Mouse (Mus musculus) forebrain, embryonic 10.5 days (tissue): ENCODE data around the gene Sox2. TPM values are rescaled to one million over a fixed set of nuclear protein-coding genes. Genes with fewer than 3 reads are reported as not detected.

Experiments
- DNase-seq: peaks from one replicate; pipeline ENCODE4 v3.0.0-alpha.2; 2017; ENCODE audit warnings: low spot score; ENCODE audit errors: extremely low spot score
- H3K27ac ChIP-seq: fragments of 300-500 bp; sonication (generic); 2 replicates; pipeline ENCODE4 v1.5.1; 2016; ENCODE audit warnings: mild to moderate bottlenecking
- H3K27me3 ChIP-seq: fragments of 300-500 bp; sonication (generic); 2 replicates; pipeline ENCODE4 v1.6.1; 2016; ENCODE audit warnings: mild to moderate bottlenecking; ENCODE audit not compliant: poor library complexity, severe bottlenecking
- H3K36me3 ChIP-seq: fragments of 300-500 bp; sonication (generic); replicated peaks from 2 replicates; pipeline ENCODE4 v1.6.1; 2016; ENCODE audit warnings: mild to moderate bottlenecking, moderate library complexity
- H3K4me1 ChIP-seq: fragments of 300-500 bp; sonication (generic); 2 replicates; pipeline ENCODE4 v1.6.1; 2016
- H3K4me3 ChIP-seq: fragments of 300-500 bp; sonication (generic); 2 replicates; pipeline ENCODE4 v1.5.1; 2016; ENCODE audit warnings: mild to moderate bottlenecking, moderate library complexity
- H3K9me3 ChIP-seq: fragments of 300-500 bp; sonication (generic); 2 replicates; pipeline ENCODE4 v1.6.1; 2016; ENCODE audit warnings: mild to moderate bottlenecking, moderate library complexity
- WGBS: fragments of 180-500 bp; shearing (Covaris S2); methylation state at CpG from one replicate; pipeline ENCODE4 v1.1.7; 2016; 5-methylcytosine and 5-hydroxymethylcytosine counted together
- polyA plus RNA-seq: library from polyadenylated mRNA; unstranded; fragments of >200 nt; fragmentation: Nextera tagmentation; extraction: Ambion mirVana; gene quantifications from 2 replicates; pipeline ENCODE4 v1.2.1, GENCODE M21; 2016

Gene Sox2
- polyA plus RNA-seq, 1 experiment from 2014 or later: 29.3 TPM

GRCm38 (mm10) chr3:34638344-34638743 lies 11.9 kb upstream of the Sox2 start:
- Histone ChIP-seq H3K4me1 (peaks cover 73% of the 10 kb centered on the region), H3K36me3 (no peaks in the 10 kb centered on the region), H3K27me3 (peaks cover 80% of the 10 kb centered on the region), H3K9me3 (no peaks in the 10 kb centered on the region), H3K27ac (peak overlapping the region; percentile 92), H3K4me3 (peak overlapping the region; percentile 57)
- DNase-seq: peak; percentile 44
- 2% methylated on average over 13 of the region's 13 CpGs for WGBS

GRCm38 (mm10) chr3:34639031-34639872 lies 11.0 kb upstream of the Sox2 start:
- H3K4me1 ChIP-seq: peaks cover 82% of the 10 kb centered on the region
- H3K27me3 ChIP-seq: peaks cover 89% of the 10 kb centered on the region
- peak overlapping the region; percentile 57 for H3K4me3 ChIP-seq
- H3K36me3 ChIP-seq: no peaks in the 10 kb centered on the region
- no peaks in the 10 kb centered on the region for H3K9me3 ChIP-seq
- peak overlapping the region; percentile 92 for H3K27ac ChIP-seq
- DNase-seq: peak; percentile 74
- WGBS: 4% methylated on average over 24 of the region's 24 CpGs

- Histone ChIP-seq H3K36me3 (no peaks in the 10 kb centered on the region), H3K9me3 (no peaks in the 10 kb centered on the region), H3K4me1 (peaks cover 88% of the 10 kb centered on the region), H3K27me3 (peaks cover 94% of the 10 kb centered on the region), H3K27ac (peak overlapping the region; percentile 92), H3K4me3 (peak overlapping the region; percentile 57)
- WGBS: under 1% methylated on average over 10 of the region's 10 CpGs
- DNase-seq: no peak
Observed at GRCm38 (mm10) chr3:34639873-34640270, 10.3 kb upstream of the Sox2 start.

- H3K27me3 ChIP-seq: peaks cover 94% of the 10 kb centered on the region
- no peak for DNase-seq
- H3K9me3 ChIP-seq: no peaks in the 10 kb centered on the region
- peak overlapping the region; percentile 57 for H3K4me3 ChIP-seq
- 4% methylated on average over 8 of the region's 8 CpGs for WGBS
- peaks cover 93% of the 10 kb centered on the region for H3K4me1 ChIP-seq
- no peaks in the 10 kb centered on the region for H3K36me3 ChIP-seq
- H3K27ac ChIP-seq: peak overlapping the region; percentile 92
Observed at GRCm38 (mm10) chr3:34640276-34640675, 9.9 kb upstream of the Sox2 start.

DNA sequence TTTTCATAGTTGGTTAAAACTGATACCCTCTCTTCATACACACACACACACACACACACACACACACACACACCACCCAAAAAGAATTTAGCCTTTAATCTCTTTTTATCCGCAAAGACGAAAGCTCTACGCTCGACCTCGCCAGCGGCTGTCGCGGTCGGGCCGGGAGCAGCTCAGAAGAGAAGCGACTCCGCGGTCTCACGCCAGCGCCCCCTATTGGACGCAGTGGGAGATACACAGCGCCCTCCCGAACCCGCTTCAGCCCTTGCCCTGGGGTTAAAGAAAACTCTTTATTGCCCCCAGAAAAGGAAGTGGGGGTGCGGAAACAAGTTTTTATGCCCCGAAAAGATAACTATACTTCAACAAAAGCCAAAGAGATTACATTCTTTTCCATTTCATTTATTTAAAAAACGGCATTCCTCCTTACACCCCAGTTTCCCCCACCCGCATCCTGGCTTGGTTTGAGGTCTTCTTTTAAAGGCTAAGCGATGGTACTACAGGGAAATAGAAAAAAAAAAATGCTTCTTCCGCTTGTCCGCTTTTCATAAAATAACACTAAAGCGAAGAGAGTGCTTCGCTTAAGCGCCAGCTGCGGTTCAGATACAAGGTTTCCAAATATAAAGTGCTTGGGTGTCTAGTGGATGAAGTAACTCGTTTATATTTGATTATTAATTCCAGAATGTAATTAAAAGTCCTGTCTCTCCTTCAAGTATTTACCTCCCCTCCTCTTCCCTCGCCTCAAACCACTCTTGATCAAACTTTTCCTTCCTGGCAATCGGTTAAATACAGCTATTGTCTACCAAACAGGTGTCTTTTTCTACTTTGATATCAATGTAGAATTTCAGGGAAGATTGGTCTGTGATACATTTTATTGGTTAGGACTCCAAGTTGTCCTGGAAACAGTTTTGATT lies 9.3 kb upstream of the Sox2 start:
- Histone ChIP-seq H3K4me3 (peak overlapping the region; percentile 57), H3K4me1 (peaks cover 97% of the 10 kb centered on the region), H3K9me3 (no peaks in the 10 kb centered on the region), H3K27me3 (peaks cover 95% of the 10 kb centered on the region), H3K36me3 (no peaks in the 10 kb centered on the region), H3K27ac (peak overlapping the region; percentile 92)
- 3% methylated on average over 33 of the region's 33 CpGs for WGBS
- peak; percentile 87 for DNase-seq

GRCm38 (mm10) chr3:34641756-34642497 lies 8.3 kb upstream of the Sox2 start:
- H3K4me3 ChIP-seq: peak overlapping the region; percentile 57
- no peaks in the 10 kb centered on the region for H3K9me3 ChIP-seq
- under 1% methylated on average over 38 of the region's 38 CpGs for whole genome bisulfite sequencing
- no peaks in the 10 kb centered on the region for H3K36me3 ChIP-seq
- H3K4me1 ChIP-seq: peaks cover 99% of the 10 kb centered on the region
- peak overlapping the region; percentile 92 for H3K27ac ChIP-seq
- H3K27me3 ChIP-seq: peaks cover 96% of the 10 kb centered on the region
- DNase-seq: peak; percentile 67

DNA sequence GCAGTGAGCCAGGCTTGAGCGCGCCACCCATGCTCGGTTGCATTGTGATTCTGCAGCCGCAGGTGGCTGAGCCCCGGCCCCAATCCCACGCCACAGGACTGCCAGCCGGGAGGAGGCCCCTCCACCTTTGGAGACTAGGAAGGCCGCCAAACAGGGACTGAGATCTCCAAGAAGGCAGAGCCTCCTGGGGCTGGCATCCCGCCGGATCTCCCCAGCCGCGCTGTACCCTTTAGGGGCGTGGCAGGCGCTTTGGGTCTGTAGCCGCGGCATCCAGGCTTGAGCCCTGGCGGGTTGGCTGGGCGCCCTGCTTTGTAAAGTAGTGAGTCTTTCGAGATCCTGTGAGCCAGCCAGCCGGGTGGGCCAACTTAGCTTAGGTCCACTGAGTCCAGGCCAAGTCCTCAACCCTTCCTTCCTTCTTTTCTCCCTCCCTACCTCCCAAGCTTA lies 7.7 kb upstream of the Sox2 start:
- DNase-seq: no peak
- Histone ChIP-seq H3K36me3 (no peaks in the 10 kb centered on the region), H3K9me3 (no peaks in the 10 kb centered on the region), H3K4me1 (peaks cover 99% of the 10 kb centered on the region), H3K27me3 (peaks cover 93% of the 10 kb centered on the region), H3K27ac (peak overlapping the region; percentile 92), H3K4me3 (peak overlapping the region; percentile 57)
- WGBS: under 1% methylated on average over 20 of the region's 20 CpGs

- no peaks in the 10 kb centered on the region for H3K36me3 ChIP-seq
- no peak for DNase-seq
- 15% methylated on average over 5 of the region's 5 CpGs for WGBS
- peaks cover 97% of the 10 kb centered on the region for H3K4me1 ChIP-seq
- peak overlapping the region; percentile 57; the same call in 1 of the 2 replicates for H3K4me3 ChIP-seq
- peak overlapping the region; percentile 92 for H3K27ac ChIP-seq
- H3K27me3 ChIP-seq: peaks cover 91% of the 10 kb centered on the region
- H3K9me3 ChIP-seq: no peaks in the 10 kb centered on the region
Observed at GRCm38 (mm10) chr3:34643067-34643466, 7.1 kb upstream of the Sox2 start.

DNA sequence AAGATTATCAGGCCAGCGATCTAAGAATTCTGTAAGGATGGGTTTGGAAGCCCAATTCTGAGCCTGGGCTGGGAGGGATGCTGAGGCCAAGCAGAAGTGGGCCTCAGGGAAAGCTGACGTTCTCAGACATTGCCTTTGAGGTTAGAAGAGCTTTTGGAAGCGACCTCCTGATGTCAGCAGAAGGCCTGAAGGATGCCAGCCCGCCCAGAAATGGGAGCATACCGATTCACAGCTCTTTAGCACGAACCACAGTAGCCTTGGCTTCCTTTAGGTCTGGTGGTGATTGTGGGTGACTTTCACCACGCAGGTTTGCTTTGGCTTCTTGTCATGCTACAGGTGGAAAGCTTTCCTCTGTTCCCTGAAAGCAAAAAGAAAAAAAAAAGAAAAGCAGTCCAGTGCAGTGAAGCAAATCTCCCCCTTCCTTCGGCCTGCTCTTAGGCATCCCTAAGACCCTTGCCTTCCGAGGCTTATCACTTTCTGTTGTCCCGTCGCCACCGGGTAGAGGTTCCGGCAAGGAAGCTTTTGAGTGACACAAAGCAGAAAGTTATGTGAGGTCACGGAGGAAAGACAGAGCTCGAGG lies 6.6 kb upstream of the Sox2 start:
- no peak for DNase-seq
- Histone ChIP-seq H3K27me3 (peaks cover 91% of the 10 kb centered on the region), H3K36me3 (no peaks in the 10 kb centered on the region), H3K4me3 (peak overlapping the region; percentile 57), H3K4me1 (peaks cover 97% of the 10 kb centered on the region), H3K27ac (peak overlapping the region; percentile 92), H3K9me3 (no peaks in the 10 kb centered on the region)
- WGBS: 7% methylated on average over 15 of the region's 15 CpGs

GRCm38 (mm10) chr3:34646169-34646568 lies 4.0 kb upstream of the Sox2 start:
- no peaks in the 10 kb centered on the region for H3K9me3 ChIP-seq
- H3K4me3 ChIP-seq: peak overlapping the region; percentile 18
- peaks cover 8% of the 10 kb centered on the region for H3K36me3 ChIP-seq
- peaks cover 85% of the 10 kb centered on the region for H3K4me1 ChIP-seq
- WGBS: under 1% methylated on average over 10 of the region's 10 CpGs
- H3K27ac ChIP-seq: peak overlapping the region; percentile 92
- DNase-seq: peak; percentile 65
- peaks cover 92% of the 10 kb centered on the region for H3K27me3 ChIP-seq

DNA sequence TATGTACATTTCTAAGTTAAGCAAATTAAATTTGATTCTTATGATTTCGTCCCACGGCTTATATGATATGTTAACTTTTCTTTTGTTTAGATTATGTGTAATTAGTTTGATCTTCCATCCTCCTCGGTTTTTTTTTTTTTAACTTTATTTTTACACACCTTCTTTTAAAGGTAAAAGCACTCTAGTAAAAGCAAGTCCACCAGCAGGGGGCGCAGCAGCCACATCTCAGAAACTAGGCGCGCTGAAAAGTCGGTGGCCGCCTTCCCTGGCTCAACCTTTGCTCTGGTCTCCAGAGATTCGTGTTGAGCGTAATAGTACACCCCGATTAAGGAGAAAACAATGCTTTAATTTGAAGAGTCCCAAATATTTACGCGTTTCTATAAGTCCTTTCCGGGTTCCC lies 2.5 kb upstream of the Sox2 start:
- H3K4me1 ChIP-seq: peaks cover 69% of the 10 kb centered on the region
- no peaks in the 10 kb centered on the region for H3K9me3 ChIP-seq
- peak; percentile 89 for DNase-seq
- H3K4me3 ChIP-seq: peak overlapping the region; percentile 79
- H3K27me3 ChIP-seq: peaks cover 82% of the 10 kb centered on the region
- H3K27ac ChIP-seq: peak overlapping the region; percentile 99
- under 1% methylated on average over 14 of the region's 14 CpGs for WGBS
- peaks cover 20% of the 10 kb centered on the region for H3K36me3 ChIP-seq
